16 mouse cellular contexts compared by ENCODE assay signal in the genomic region with DNA sequence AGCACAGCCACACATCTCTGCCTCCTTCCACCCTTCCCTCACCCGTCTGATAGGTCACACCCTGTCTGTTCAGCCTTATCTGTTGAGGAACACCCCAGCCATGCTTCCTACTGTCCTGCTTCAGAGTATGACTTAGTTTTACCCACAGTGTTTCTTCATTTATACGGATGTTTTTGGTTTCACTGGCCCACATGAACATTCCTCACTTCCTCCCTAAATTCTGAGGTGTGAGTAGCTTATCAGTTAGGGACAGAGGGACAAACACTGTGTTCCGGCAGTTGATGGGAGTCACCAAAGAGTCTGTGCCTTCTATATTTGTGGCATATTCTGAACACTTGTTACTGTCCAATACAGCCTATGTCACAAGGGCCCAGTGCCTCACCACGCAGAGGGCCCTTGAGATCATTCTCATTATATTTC.
DNase-seq lines count a peak whose midpoint lies in the region; ATAC-seq and TF ChIP-seq lines count a peak whose summit lies in the region.
"Had no signal": no experiment of that assay in that cellular context is flagged by ENCODE, and none has a peak within 500 bp of the region (broad histone marks: within the 10 kb centered on the region; RNA-seq: fewer than 3 reads in every experiment).

No protein-coding gene starts in this region.

- no peaks in the 10 kb centered on the region for H3K9me3 ChIP-seq in intestine, embryonic 15.5 days
- H3K9me3 ChIP-seq in intestine, postnatal 0 days (ENCODE audit: control insufficient read depth) = no peaks in the 10 kb centered on the region
- no peaks in the 10 kb centered on the region for H3K9me3 ChIP-seq in liver, embryonic 11.5 days (ENCODE audit: control insufficient read depth, low read length)
- no peaks in the 10 kb centered on the region for H3K9me3 ChIP-seq in hindbrain, embryonic 12.5 days (replicated peaks)
- H3K9me3 ChIP-seq: forebrain, embryonic 15.5 days; midbrain, embryonic 13.5 days had no signal

- H3K4me3 ChIP-seq in intestine, embryonic 15.5 days (replicated peaks) = no peak overlapping the region
- no peak overlapping the region for H3K4me3 ChIP-seq in intestine, postnatal 0 days (ENCODE audit: low read depth, low read length)
- H3K4me3 ChIP-seq in liver, embryonic 11.5 days (ENCODE audit: low read depth, low read length) = no peak overlapping the region
- H3K4me3 ChIP-seq in hindbrain, embryonic 12.5 days = no peak overlapping the region
- H3K4me3 ChIP-seq: forebrain, embryonic 15.5 days; midbrain, embryonic 13.5 days had no signal

- 66% methylated on average over 4 of the region's 4 CpGs for WGBS in intestine, embryonic 15.5 days
- WGBS in intestine, postnatal 0 days = 63% methylated on average over 4 of the region's 4 CpGs
- WGBS in liver, embryonic 11.5 days = 29% methylated on average over 4 of the region's 4 CpGs
- 82% methylated on average over 4 of the region's 4 CpGs for WGBS in hindbrain, embryonic 12.5 days

- H3K4me2 ChIP-seq in intestine, embryonic 15.5 days (replicated peaks) = no peak overlapping the region
- no peak overlapping the region for H3K4me2 ChIP-seq in intestine, postnatal 0 days (replicated peaks; ENCODE audit: low read depth)
- H3K4me2 ChIP-seq in liver, embryonic 11.5 days = peak overlapping the region; percentile 36
- no peak overlapping the region for H3K4me2 ChIP-seq in hindbrain, embryonic 12.5 days (replicated peaks)
- H3K4me2 ChIP-seq: forebrain, embryonic 15.5 days; midbrain, embryonic 13.5 days had no signal

- H3K4me1 ChIP-seq in intestine, embryonic 15.5 days (replicated peaks) = no peaks in the 10 kb centered on the region
- H3K4me1 ChIP-seq in intestine, postnatal 0 days (replicated peaks; ENCODE audit: control insufficient read depth, insufficient read depth, low read length) = no peaks in the 10 kb centered on the region
- H3K4me1 ChIP-seq in liver, embryonic 11.5 days (replicated peaks; ENCODE audit: control insufficient read depth, insufficient read depth, low read length) = peaks cover 10% of the 10 kb centered on the region
- no peaks in the 10 kb centered on the region for H3K4me1 ChIP-seq in hindbrain, embryonic 12.5 days
- H3K4me1 ChIP-seq: forebrain, embryonic 15.5 days; midbrain, embryonic 13.5 days had no signal

- peak; percentile 33 for DNase-seq in c-Kit-positive CD71-negative TER-119-negative erythroid progenitor cells, embryonic 14.5 days (ENCODE audit: low read depth)
- no peak for DNase-seq in liver, embryonic 11.5 days (ENCODE audit: low spot score)
- DNase-seq in spleen, postnatal 36 days (ENCODE audit: low spot score in 2 of 2) = peak; percentile 36 to 60
- DNase-seq in left cerebral cortex, postnatal 36 days (ENCODE audit: low spot score in 2 of 2) = no peak
- DNase-seq in adrenal gland, postnatal 10 days = no peak
- DNase-seq: cerebellum, postnatal 14 days; gastrocnemius, postnatal 14 days; heart, postnatal 10 days; right cerebral cortex, postnatal 4 days; thymus, adult 2 months had no signal

- ATAC-seq in intestine, embryonic 15.5 days = peak; percentile 84; the same call in 1 of the 2 replicates
- ATAC-seq in intestine, postnatal 0 days = no peak
- peak; percentile 100 for ATAC-seq in liver, embryonic 11.5 days (replicated peaks; ENCODE audit: low FRiP score)
- no peak for ATAC-seq in hindbrain, embryonic 12.5 days (ENCODE audit: low FRiP score)
- ATAC-seq: forebrain, embryonic 15.5 days; midbrain, embryonic 13.5 days had no signal

- no peak overlapping the region for H3K9ac ChIP-seq in intestine, embryonic 15.5 days
- no peak overlapping the region for H3K9ac ChIP-seq in intestine, postnatal 0 days (ENCODE audit: low read depth, low read length)
- no peak overlapping the region for H3K9ac ChIP-seq in liver, embryonic 11.5 days (ENCODE audit: low read depth, low read length)
- no peak overlapping the region for H3K9ac ChIP-seq in hindbrain, embryonic 12.5 days
- H3K9ac ChIP-seq: forebrain, embryonic 15.5 days; midbrain, embryonic 13.5 days had no signal

- no peaks in the 10 kb centered on the region for H3K27me3 ChIP-seq in intestine, embryonic 15.5 days (replicated peaks)
- no peaks in the 10 kb centered on the region for H3K27me3 ChIP-seq in intestine, postnatal 0 days (replicated peaks; ENCODE audit: control insufficient read depth, insufficient read depth, low read length)
- H3K27me3 ChIP-seq in liver, embryonic 11.5 days (replicated peaks; ENCODE audit: control insufficient read depth, insufficient read depth, low read length) = no peaks in the 10 kb centered on the region
- no peaks in the 10 kb centered on the region for H3K27me3 ChIP-seq in hindbrain, embryonic 12.5 days
- H3K27me3 ChIP-seq: forebrain, embryonic 15.5 days; midbrain, embryonic 13.5 days had no signal

- intact Hi-C loops in left cerebral cortex, postnatal 36 days (cut with DNase I) = loop anchor here (10.0 kb wide), 1 partner anchor 174 kb away; no protein-coding TSS in a partner anchor

- no peak overlapping the region for H3K27ac ChIP-seq in intestine, embryonic 15.5 days
- no peak overlapping the region for H3K27ac ChIP-seq in intestine, postnatal 0 days (ENCODE audit: low read depth, low read length)
- H3K27ac ChIP-seq in liver, embryonic 11.5 days (ENCODE audit: low read depth, low read length) = peak overlapping the region; percentile 90
- no peak overlapping the region for H3K27ac ChIP-seq in hindbrain, embryonic 12.5 days
- H3K27ac ChIP-seq: forebrain, embryonic 15.5 days; midbrain, embryonic 13.5 days had no signal

- no peaks in the 10 kb centered on the region for H3K36me3 ChIP-seq in intestine, embryonic 15.5 days
- H3K36me3 ChIP-seq in intestine, postnatal 0 days (ENCODE audit: control insufficient read depth, insufficient read depth) = no peaks in the 10 kb centered on the region
- no peaks in the 10 kb centered on the region for H3K36me3 ChIP-seq in liver, embryonic 11.5 days (ENCODE audit: control insufficient read depth, insufficient read depth, low read length)
- no peaks in the 10 kb centered on the region for H3K36me3 ChIP-seq in hindbrain, embryonic 12.5 days
- H3K36me3 ChIP-seq: forebrain, embryonic 15.5 days; G1E; midbrain, embryonic 13.5 days had no signal

- no peak for TF ChIP-seq CTCF in intestine, postnatal 0 days (IDR thresholded peaks at IDR 0.05; ENCODE audit: low read depth)

Comparison
In these comparisons a context has a peak if more than half of its experiments do, and no peak if none do; other contexts are left out.
1. ATAC-seq: peak in intestine, embryonic 15.5 days (single experiment) and liver, embryonic 11.5 days (single experiment); none in intestine, postnatal 0 days (single experiment) and hindbrain, embryonic 12.5 days (single experiment).
2. DNase-seq: peak in c-Kit-positive CD71-negative TER-119-negative erythroid progenitor cells, embryonic 14.5 days (single experiment) and spleen, postnatal 36 days (2 of 2); none in liver, embryonic 11.5 days (single experiment), left cerebral cortex, postnatal 36 days (0 of 2) and adrenal gland, postnatal 10 days (single experiment).